Mouse (Mus musculus) megakaryocyte, embryonic 14.5 days (primary cell): Measurements from ENCODE around the gene Dgki. TPM values are rescaled to one million over a fixed set of nuclear protein-coding genes. Genes with fewer than 3 reads are reported as not detected.

ENCODE experiments used
- H3K27me3 ChIP-seq: replicated peaks from 2 replicates; pipeline ENCODE3; 2012; ENCODE audit warnings: inconsistent platforms
- H3K36me3 ChIP-seq: replicated peaks from 2 replicates; pipeline ENCODE3; 2012; ENCODE audit warnings: low read length, inconsistent platforms, mixed read lengths
- H3K4me1 ChIP-seq: 2 replicates; pipeline ENCODE4 v1.6.1; 2012; ENCODE audit warnings: inconsistent platforms
- H3K4me3 ChIP-seq: replicated peaks from 2 replicates; pipeline ENCODE3; 2012; ENCODE audit warnings: moderate library complexity, mild to moderate bottlenecking, inconsistent platforms
- H3K9me3 ChIP-seq: 2 replicates; pipeline ENCODE4 v1.6.1; 2012; ENCODE audit warnings: inconsistent platforms
- FLI1 ChIP-seq: IDR thresholded peaks from 2 replicates; pipeline ENCODE4 v1.6.1; 2012; ENCODE audit warnings: low read length, inconsistent platforms, mixed read lengths
- GATA1 ChIP-seq: IDR thresholded peaks from 3 replicates; pipeline ENCODE4 v1.6.1; 2012; ENCODE audit warnings: mixed read lengths, low read length, inconsistent platforms, borderline replicate concordance
- polyA plus RNA-seq: library from polyadenylated mRNA; stranded (reverse); fragments of >175 nt; gene quantifications from 2 replicates; pipeline ENCODE4 v1.2.3, GENCODE M21; 2012; ENCODE audit warnings: low replicate concordance; ENCODE audit not compliant: insufficient read depth

Dgki gene
- polyA plus RNA-seq, 1 experiment: 0.02 TPM

DNA sequence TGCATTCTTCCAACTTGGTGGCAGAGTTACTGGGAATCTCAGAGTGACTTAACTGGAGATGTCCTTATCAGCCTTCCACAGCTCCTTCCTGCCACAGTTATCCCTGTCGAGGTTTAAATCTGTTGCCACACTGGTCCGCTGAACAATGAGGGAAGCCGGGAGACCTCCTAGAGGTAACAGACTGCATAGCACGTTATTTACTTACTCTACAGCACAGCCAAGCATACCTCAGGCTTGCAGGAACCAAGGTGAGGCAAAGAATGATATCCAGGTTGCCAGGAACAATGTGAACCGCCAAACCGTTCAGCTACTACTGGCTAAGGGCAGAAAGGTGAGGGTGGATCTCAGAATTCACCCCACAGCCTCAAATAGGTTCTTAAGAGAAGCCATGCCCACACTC is 78.0 kb downstream of the Dgki start:
- no peaks in the 10 kb centered on the region for H3K36me3 ChIP-seq
- no peaks in the 10 kb centered on the region for H3K4me1 ChIP-seq
- no peak overlapping the region for H3K4me3 ChIP-seq
- H3K9me3 ChIP-seq: 0 out of 2 replicates have a peak, but pooled peaks cover 3% of the 10 kb centered on the region
- peaks cover 12% of the 10 kb centered on the region for H3K27me3 ChIP-seq
- no peak for TF ChIP-seq FLI1
- no peak for TF ChIP-seq GATA1

DNA sequence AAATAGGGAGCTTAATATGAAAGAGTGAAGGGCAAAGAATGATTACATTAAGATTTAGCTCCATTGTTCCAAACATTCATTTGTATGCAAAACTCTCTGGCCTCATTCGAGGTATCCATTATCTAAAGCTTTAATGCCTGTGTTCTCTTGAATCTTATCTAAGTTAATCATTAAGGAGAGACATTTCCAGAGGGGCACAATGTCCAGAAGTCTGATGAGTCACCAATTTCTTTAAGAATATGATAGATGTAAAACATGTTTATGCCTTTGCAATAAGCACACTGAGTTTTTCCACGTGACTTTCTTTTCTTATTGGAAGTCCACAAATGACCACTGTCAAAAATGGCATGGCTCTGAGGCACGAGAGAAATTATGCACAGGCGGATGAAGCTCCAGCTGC is 80.9 kb downstream of the Dgki start:
- H3K4me1 ChIP-seq: no peaks in the 10 kb centered on the region
- peaks cover 12% of the 10 kb centered on the region for H3K27me3 ChIP-seq
- no peak overlapping the region for H3K4me3 ChIP-seq
- 0 out of 2 replicates have a peak, but pooled peaks cover 3% of the 10 kb centered on the region for H3K9me3 ChIP-seq
- H3K36me3 ChIP-seq: no peaks in the 10 kb centered on the region
- TF ChIP-seq GATA1 (no peak), FLI1 (no peak)

DNA sequence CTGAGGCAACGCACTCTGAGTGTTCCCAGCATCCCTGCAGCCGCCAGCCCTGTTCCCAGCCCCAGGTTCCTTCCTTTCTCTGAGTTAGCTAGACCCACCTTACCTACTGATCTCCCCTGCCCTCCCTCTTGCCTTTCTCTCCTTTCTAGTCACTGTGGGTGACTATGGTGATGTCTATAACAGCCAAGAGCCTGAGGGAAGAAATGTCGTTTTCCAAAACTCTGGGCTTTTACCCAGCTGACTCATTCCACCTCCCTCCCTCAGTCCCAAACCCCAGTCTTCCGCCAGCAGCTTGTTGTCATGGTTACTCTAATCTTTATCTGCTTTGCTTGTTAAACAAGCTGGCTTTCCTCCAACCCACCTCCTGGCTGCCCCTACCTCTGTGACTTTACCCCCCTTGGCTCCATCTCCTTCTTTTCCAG is 83.6 kb downstream of the Dgki start:
- Histone ChIP-seq H3K4me1 (peaks cover 3% of the 10 kb centered on the region; the same call in 1 of the 2 replicates), H3K4me3 (no peak overlapping the region), H3K36me3 (no peaks in the 10 kb centered on the region), H3K9me3 (peaks cover 9% of the 10 kb centered on the region; the same call in 1 of the 2 replicates), H3K27me3 (peaks cover 8% of the 10 kb centered on the region)
- TF ChIP-seq FLI1 (no peak), GATA1 (no peak)

DNA sequence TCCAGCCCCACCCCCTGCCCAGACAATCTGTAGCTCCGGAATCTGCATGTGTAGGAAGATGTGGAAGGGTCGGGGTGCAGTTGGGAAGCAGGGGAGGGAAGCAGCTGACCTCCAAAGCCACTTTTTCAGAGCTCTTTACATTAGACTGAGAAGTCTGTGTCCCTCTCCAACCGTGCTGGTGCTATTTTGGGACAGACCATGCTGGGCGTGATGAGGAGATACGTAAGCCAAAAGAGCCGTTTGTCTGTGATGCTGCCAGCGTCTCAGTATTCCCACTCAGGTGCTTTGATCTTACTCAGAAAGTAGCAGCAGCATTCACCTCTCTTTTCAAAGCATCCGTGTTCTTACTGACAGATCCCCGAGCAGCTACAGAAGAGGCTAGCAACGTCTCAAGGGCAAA is 84.3 kb downstream of the Dgki start:
- TF ChIP-seq FLI1 (no peak), GATA1 (no peak)
- Histone ChIP-seq H3K4me3 (no peak overlapping the region), H3K36me3 (no peaks in the 10 kb centered on the region), H3K4me1 (peaks cover 3% of the 10 kb centered on the region; the same call in 1 of the 2 replicates), H3K27me3 (peaks cover 7% of the 10 kb centered on the region), H3K9me3 (peaks cover 13% of the 10 kb centered on the region)

DNA sequence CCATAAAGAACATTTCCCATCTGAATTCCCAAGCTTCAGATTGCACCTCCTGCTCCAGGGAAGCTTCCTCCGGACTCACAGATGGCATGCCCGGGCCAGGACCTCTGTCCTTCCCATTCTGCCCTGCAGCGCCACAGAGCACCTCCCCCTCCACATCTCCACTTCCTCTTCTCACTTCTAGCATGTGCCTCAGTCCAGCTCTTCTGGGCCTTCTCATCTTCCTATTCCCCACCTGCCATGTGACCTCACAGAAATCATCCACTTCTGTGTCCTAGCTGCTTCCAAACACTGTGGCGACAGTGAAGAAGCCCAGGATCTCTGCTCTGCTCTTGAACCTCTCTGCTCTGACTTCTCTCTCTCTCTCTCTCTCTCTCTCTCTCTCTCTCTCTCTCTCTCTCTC is 87.1 kb downstream of the Dgki start:
- peaks cover 3% of the 10 kb centered on the region; the same call in 1 of the 2 replicates for H3K4me1 ChIP-seq
- TF ChIP-seq GATA1 (no peak), FLI1 (no peak)

DNA sequence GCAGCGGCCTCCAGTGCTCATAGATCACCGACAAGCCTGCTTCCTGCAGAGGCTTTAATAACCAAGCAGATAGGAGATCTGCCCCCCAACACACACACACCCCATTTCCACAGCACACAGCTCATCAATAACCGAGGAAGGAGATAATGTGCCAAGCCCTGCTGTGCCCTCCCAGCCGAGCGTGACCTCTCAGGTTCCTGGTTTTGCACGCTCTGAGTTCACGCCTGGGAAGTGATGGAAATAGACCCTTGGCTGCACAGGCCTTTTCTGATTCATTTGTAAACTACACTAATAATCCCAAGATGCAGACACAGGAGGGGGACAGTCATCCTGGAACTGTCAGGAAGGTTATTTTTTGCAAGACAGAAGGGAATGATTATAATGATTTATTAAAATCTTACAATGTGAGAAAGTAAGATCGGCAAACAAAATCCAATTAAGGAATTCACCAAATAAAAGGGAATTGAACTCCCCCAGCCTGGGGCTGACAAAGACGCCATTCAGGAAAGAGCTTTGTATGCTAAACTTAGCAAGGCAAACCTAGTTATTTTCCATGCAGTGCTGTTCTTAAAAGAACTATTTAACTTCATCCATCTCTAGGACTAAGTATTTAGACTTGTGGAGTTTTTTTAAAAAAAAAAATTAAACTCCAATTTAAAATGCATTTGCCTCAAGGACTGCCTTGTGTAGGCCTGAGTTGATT is 88.3 kb downstream of the Dgki start:
- no peak overlapping the region for H3K4me3 ChIP-seq
- TF ChIP-seq GATA1 (no peak), FLI1 (no peak)
- peaks cover 2% of the 10 kb centered on the region for H3K27me3 ChIP-seq
- peaks cover 3% of the 10 kb centered on the region; the same call in 1 of the 2 replicates for H3K4me1 ChIP-seq
- H3K9me3 ChIP-seq: peaks cover 18% of the 10 kb centered on the region
- no peaks in the 10 kb centered on the region for H3K36me3 ChIP-seq

More for the DNA sequence above, 87.1 kb downstream of the Dgki start:
- peak overlapping the region; percentile 50 for H3K4me3 ChIP-seq
- no peaks in the 10 kb centered on the region for H3K36me3 ChIP-seq
- no peaks in the 10 kb centered on the region for H3K27me3 ChIP-seq
- peaks cover 14% of the 10 kb centered on the region for H3K9me3 ChIP-seq

DNA sequence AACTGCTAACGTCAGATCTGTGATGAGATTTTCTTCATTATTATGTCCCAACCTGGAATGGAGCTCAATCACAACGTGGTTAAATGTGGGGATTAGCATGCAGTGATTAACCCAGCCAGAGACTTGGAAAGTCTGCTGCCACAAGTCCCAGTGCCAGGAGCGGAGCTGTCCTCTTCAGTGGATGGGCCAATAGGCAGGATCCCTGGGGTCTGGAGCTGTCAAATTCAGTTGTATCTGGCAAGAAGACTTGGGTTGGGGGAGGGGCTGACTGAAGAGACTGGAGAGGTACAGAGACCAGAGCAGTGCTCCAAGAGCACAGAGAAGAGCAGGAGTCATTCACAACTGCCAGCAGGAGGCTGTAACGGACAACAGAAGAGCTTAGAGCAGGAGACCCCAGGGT is 97.1 kb downstream of the Dgki start:
- Histone ChIP-seq H3K9me3 (0 out of 2 replicates have a peak, but pooled peaks cover 4% of the 10 kb centered on the region), H3K36me3 (no peaks in the 10 kb centered on the region), H3K4me1 (no peaks in the 10 kb centered on the region), H3K4me3 (no peak overlapping the region), H3K27me3 (peaks cover 4% of the 10 kb centered on the region)
- no peak for TF ChIP-seq FLI1
- no peak for TF ChIP-seq GATA1

DNA sequence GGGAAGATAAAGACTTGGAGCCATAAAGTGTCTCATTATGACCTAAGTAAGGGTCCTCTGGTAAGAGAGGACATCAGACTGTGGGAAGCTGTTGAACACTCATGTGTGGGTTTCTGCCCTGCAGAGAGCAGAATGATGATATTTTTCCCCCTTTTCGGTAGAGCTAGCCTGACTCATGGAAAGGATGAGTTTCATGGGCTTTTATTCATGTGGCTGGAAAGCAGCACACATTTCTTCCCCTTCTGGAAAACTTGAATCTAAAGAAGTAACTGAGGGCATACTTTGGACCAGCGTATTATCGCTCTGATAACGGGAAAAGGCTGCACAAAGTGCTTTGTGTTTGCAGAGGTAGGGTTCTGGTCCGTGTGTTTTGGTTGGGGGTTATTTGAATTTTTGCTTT is 99.1 kb downstream of the Dgki start:
- Histone ChIP-seq H3K27me3 (peaks cover 2% of the 10 kb centered on the region), H3K4me1 (no peaks in the 10 kb centered on the region), H3K36me3 (no peaks in the 10 kb centered on the region), H3K9me3 (no peaks in the 10 kb centered on the region), H3K4me3 (no peak overlapping the region)
- no peak for TF ChIP-seq FLI1
- TF ChIP-seq GATA1: no peak

DNA sequence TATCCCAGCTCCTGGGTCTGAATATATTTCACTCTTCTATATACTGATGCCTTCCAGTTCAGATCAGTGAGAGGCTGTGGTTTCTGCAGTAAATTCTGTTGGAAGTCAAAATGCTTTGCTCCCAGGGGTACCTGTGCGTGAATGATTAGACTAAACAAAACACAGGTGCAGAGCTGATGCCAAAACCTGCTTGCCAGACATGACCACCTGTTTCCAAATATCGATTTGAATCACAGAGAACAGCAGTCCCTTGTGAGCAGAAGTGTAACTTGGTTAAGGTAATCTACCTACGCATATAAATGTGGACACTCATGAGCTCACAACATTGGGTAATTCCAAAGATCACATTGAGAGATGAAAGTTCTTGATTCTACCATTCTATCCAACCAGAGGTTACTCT is 100.5 kb downstream of the Dgki start:
- Histone ChIP-seq H3K27me3 (peaks cover 2% of the 10 kb centered on the region), H3K9me3 (no peaks in the 10 kb centered on the region), H3K36me3 (no peaks in the 10 kb centered on the region), H3K4me3 (no peak overlapping the region), H3K4me1 (no peaks in the 10 kb centered on the region)
- TF ChIP-seq FLI1 (no peak), GATA1 (no peak)

DNA sequence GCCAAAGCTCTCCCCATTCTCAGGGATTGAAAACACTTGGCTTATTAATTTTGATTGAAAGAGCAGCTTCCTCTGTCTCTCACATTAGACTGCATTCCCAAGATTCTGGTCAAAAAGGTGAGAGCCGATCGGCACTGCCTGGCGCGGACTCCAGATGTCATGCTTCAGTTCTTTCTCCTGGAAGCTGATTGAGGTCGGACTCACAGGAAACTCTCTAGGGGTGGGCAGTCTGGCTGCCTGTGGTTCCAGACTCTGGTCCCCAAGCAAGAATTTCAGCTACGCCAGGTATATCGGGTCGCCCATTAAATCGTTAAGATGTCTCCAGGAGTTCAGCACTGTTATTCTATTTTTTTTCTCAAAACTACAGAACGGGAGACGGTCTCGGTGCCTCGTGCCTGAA is 102.2 kb downstream of the Dgki start:
- Histone ChIP-seq H3K9me3 (no peaks in the 10 kb centered on the region), H3K27me3 (peaks cover 1% of the 10 kb centered on the region), H3K4me1 (no peaks in the 10 kb centered on the region), H3K4me3 (no peak overlapping the region), H3K36me3 (no peaks in the 10 kb centered on the region)
- TF ChIP-seq GATA1 (no peak), FLI1 (no peak)
